Mouse (Mus musculus) liver, embryonic 12.5 days (tissue): ENCODE measurements at regions not wholly inside any gene's neighbourhood (a gene's known extent, or its start where the extent isn't known, plus 50 kb on each side); places are given as distances from the start of the nearest gene placed in this dataset.
"Not testable (repeated sequence)": the region's sequence is repeated elsewhere in the genome, so short reads cannot be mapped to it uniquely, and the experiment has no call there.

Experiments
- ATAC-seq: fragments of 200-750 bp; cut with Nextera tagmentation; 2 replicates; pipeline ENCODE4 v1.8.0; 2017; ENCODE audit warnings: moderate number of reproducible peaks, mild to moderate bottlenecking, moderate library complexity
- H3K27ac ChIP-seq: fragments of 300-500 bp; sonication (generic); 2 replicates; pipeline ENCODE4 v1.5.1; 2016; ENCODE audit warnings: mild to moderate bottlenecking
- H3K27me3 ChIP-seq: fragments of 300-500 bp; sonication (generic); replicated peaks from 2 replicates; pipeline ENCODE4 v1.6.1; 2016; ENCODE audit warnings: mild to moderate bottlenecking, moderate library complexity
- H3K36me3 ChIP-seq: fragments of 300-500 bp; sonication (generic); 2 replicates; pipeline ENCODE4 v1.6.1; 2016; ENCODE audit warnings: mild to moderate bottlenecking, moderate library complexity
- H3K4me1 ChIP-seq: fragments of 300-500 bp; sonication (generic); 2 replicates; pipeline ENCODE4 v1.6.1; 2016
- H3K4me2 ChIP-seq: fragments of 300-500 bp; sonication (generic); 2 replicates; pipeline ENCODE4 v1.6.1; 2016; ENCODE audit warnings: mild to moderate bottlenecking, moderate library complexity
- H3K4me3 ChIP-seq: fragments of 300-500 bp; sonication (generic); 2 replicates; pipeline ENCODE4 v1.5.1; 2016; ENCODE audit warnings: mild to moderate bottlenecking, moderate library complexity
- H3K9ac ChIP-seq: fragments of 300-500 bp; sonication (generic); 2 replicates; pipeline ENCODE4 v1.6.1; 2016; ENCODE audit warnings: mild to moderate bottlenecking, moderate library complexity
- H3K9me3 ChIP-seq: fragments of 300-500 bp; sonication (generic); replicated peaks from 2 replicates; pipeline ENCODE4 v1.6.1; 2016; ENCODE audit warnings: mild to moderate bottlenecking, moderate library complexity
- WGBS: fragments of 180-500 bp; shearing (Covaris S2); methylation state at CpG from one replicate; pipeline ENCODE4 v1.1.7; 2016; ENCODE audit not compliant: insufficient replicate concordance; 5-methylcytosine and 5-hydroxymethylcytosine counted together

GRCm38 (mm10) chr6:109182878-109183277 lies 354.4 kb downstream of the Edem1 start:
- Histone ChIP-seq H3K4me3 (no peak overlapping the region), H3K27ac (no peak overlapping the region), H3K4me2 (no peak overlapping the region), H3K4me1 (no peaks in the 10 kb centered on the region), H3K9ac (no peak overlapping the region), H3K27me3 (no peaks in the 10 kb centered on the region), H3K9me3 (no peaks in the 10 kb centered on the region), H3K36me3 (no peaks in the 10 kb centered on the region)
- ATAC-seq: no peak
- 43% methylated on average over 3 of the region's 3 CpGs for WGBS

GRCm38 (mm10) chr6:109193061-109193460 lies 364.6 kb downstream of the Edem1 start:
- not testable (repeated sequence) for H3K27ac ChIP-seq, H3K9ac ChIP-seq, H3K36me3 ChIP-seq, H3K4me2 ChIP-seq, H3K4me1 ChIP-seq, ATAC-seq, H3K27me3 ChIP-seq, H3K9me3 ChIP-seq, H3K4me3 ChIP-seq
- WGBS: 70% methylated on average over 2 of the region's 2 CpGs

GRCm38 (mm10) chr6:109193603-109194002 lies 365.2 kb downstream of the Edem1 start:
- Histone ChIP-seq H3K36me3 (no peaks in the 10 kb centered on the region), H3K27me3 (no peaks in the 10 kb centered on the region), H3K9ac (no peak overlapping the region), H3K9me3 (no peaks in the 10 kb centered on the region), H3K27ac (no peak overlapping the region), H3K4me2 (no peak overlapping the region), H3K4me1 (no peaks in the 10 kb centered on the region), H3K4me3 (no peak overlapping the region)
- ATAC-seq: no peak
- WGBS: 63% methylated on average over 3 of the region's 3 CpGs

- H3K9me3 ChIP-seq: no peaks in the 10 kb centered on the region
- H3K27ac ChIP-seq: no peak overlapping the region
- H3K27me3 ChIP-seq: no peaks in the 10 kb centered on the region
- H3K4me1 ChIP-seq: no peaks in the 10 kb centered on the region
- WGBS: 34% methylated on average over 2 of the region's 2 CpGs
- no peak overlapping the region for H3K4me3 ChIP-seq
- H3K36me3 ChIP-seq: no peaks in the 10 kb centered on the region
- H3K4me2 ChIP-seq: no peak overlapping the region
- H3K9ac ChIP-seq: no peak overlapping the region
- ATAC-seq: no peak
These were observed 381.3 kb downstream of the Edem1 start for GRCm38 (mm10) chr6:109209699-109210098.

GRCm38 (mm10) chr6:109230391-109230790 lies 401.9 kb downstream of the Edem1 start:
- Histone ChIP-seq H3K27ac (no peak overlapping the region), H3K9ac (no peak overlapping the region), H3K9me3 (no peaks in the 10 kb centered on the region), H3K4me1 (no peaks in the 10 kb centered on the region), H3K4me3 (no peak overlapping the region), H3K4me2 (no peak overlapping the region), H3K36me3 (no peaks in the 10 kb centered on the region), H3K27me3 (no peaks in the 10 kb centered on the region)
- no peak for ATAC-seq
- 94% methylated on average over 6 of the region's 6 CpGs for WGBS

GRCm38 (mm10) chr6:109233426-109233825 lies 405.0 kb downstream of the Edem1 start:
- WGBS: 71% methylated on average over 3 of the region's 3 CpGs
- no peak overlapping the region for H3K4me2 ChIP-seq
- no peak for ATAC-seq
- H3K4me1 ChIP-seq: no peaks in the 10 kb centered on the region
- H3K36me3 ChIP-seq: no peaks in the 10 kb centered on the region
- no peaks in the 10 kb centered on the region for H3K9me3 ChIP-seq
- no peaks in the 10 kb centered on the region for H3K27me3 ChIP-seq
- no peak overlapping the region for H3K27ac ChIP-seq
- no peak overlapping the region for H3K4me3 ChIP-seq
- H3K9ac ChIP-seq: no peak overlapping the region

GRCm38 (mm10) chr6:109245666-109246065 lies 417.2 kb downstream of the Edem1 start:
- H3K27me3 ChIP-seq: no peaks in the 10 kb centered on the region
- 46% methylated on average over 2 of the region's 2 CpGs for WGBS
- no peaks in the 10 kb centered on the region for H3K4me1 ChIP-seq
- H3K27ac ChIP-seq: no peak overlapping the region
- H3K9me3 ChIP-seq: no peaks in the 10 kb centered on the region
- no peak overlapping the region for H3K4me3 ChIP-seq
- H3K4me2 ChIP-seq: no peak overlapping the region
- H3K9ac ChIP-seq: no peak overlapping the region
- no peak for ATAC-seq
- H3K36me3 ChIP-seq: no peaks in the 10 kb centered on the region

- not testable (repeated sequence) for H3K4me2 ChIP-seq, H3K9me3 ChIP-seq, ATAC-seq, H3K4me1 ChIP-seq, H3K27me3 ChIP-seq, H3K36me3 ChIP-seq, H3K27ac ChIP-seq, H3K9ac ChIP-seq, H3K4me3 ChIP-seq
- WGBS: 27% methylated on average over 2 of the region's 2 CpGs
These were observed 418.1 kb downstream of the Edem1 start for GRCm38 (mm10) chr6:109246510-109246909.
